Mouse (Mus musculus) erythroblast, adult 5-6 weeks (primary cell): Measurements from ENCODE around the gene Supt7l. TPM values are rescaled to one million over a fixed set of nuclear protein-coding genes. Genes with fewer than 3 reads are reported as not detected.

Source experiments
- ATAC-seq: replicated peaks from 2 replicates; pipeline ENCODE4 v1.8.0; 2016; ENCODE audit warnings: moderate number of reproducible peaks, mild to moderate bottlenecking, moderate TSS enrichment, inconsistent platforms; ENCODE audit not compliant: poor library complexity, low FRiP score, severe bottlenecking
- total RNA-seq, 2 experiments: library from RNA; stranded (forward) in 1 of 2; stranded (reverse) in 1 of 2; fragments of 150-400 nt in 1 of 2; fragments of 200-764, 138-1000 nt in 1 of 2; gene quantifications; 2 replicates each; pipeline versions ENCODE4 v1.2.3 to v1.2.4; 2015 to 2017; ENCODE audit warnings: low replicate concordance in 2 of 2

The Supt7l gene
- total RNA-seq, 2 experiments from 2014 or later = 13.3 to 20.8 TPM

- ATAC-seq = peak; percentile 100
These were observed 32.9 kb downstream of the Supt7l start, which contains the start of gene Gpn1 for GRCm38 (mm10) chr5:31494513-31495297. Gene Gpn1, plus strand, starts transcription at chr5:31494741.

- ATAC-seq = no peak
These were observed 35.6 kb downstream of the Supt7l start for GRCm38 (mm10) chr5:31492031-31492430.

DNA sequence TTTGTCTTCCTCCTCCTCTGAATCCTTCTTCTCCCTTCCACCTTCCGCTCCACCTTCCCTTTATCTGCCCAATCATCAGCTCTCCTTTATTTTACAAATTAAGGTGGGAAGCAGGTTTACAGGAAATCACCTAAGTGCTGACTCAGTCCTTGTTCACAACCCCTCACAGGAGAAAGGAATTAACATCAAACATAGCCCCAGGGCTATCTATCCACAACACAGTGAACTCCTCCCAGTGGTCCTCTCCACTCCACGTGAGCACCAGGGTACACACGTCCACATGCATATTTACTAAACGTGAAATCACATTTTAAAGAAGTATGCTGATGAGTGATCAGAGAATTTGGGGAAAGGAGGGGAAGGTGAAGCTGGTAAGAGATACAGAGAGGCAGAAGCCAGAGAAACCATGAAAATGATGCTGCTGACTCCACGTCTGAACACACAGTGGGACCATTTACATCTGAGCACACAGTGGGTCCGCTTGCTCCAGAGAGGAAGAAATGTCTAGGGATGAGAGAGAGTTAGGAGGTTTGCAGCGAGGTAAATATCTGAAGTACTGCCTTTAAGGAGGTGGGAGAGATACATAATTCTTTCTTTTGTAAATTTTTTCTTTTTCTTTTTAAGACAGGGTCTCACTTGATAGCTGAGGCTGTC is 38.4 kb downstream of the Supt7l start:
- no peak for ATAC-seq

- ATAC-seq = no peak
These were observed 39.7 kb downstream of the Supt7l start for GRCm38 (mm10) chr5:31487889-31488288.

- no peak; the same call in 1 of the 2 replicates for ATAC-seq
These were observed 42.2 kb downstream of the Supt7l start, which contains the start of gene 4930548H24Rik for GRCm38 (mm10) chr5:31485440-31485839. Gene 4930548H24Rik, plus strand, starts transcription at chr5:31485740.

GRCm38 (mm10) chr5:31480536-31480935 is 47.1 kb downstream of the Supt7l start:
- no peak for ATAC-seq

DNA sequence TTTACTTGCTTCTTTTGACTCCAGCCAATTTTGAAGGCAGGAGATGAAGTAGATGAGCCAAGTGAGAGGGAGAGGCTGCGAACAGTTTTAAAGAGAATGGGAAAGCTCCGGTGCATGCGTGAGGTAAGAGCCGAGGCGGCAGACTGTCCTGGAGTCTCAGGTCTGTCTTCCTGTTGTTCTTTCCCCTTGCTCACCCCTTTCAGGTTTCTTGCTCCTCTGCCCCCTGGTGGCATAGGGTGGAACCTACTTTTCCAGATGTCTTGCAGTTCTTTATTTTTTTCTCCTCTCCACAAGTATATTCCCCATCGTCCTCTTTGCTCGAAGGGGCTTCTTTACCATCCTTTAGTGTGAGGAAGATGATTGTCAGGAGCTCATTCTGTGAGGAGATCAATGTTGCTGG is 57.3 kb downstream of the Supt7l start:
- ATAC-seq = peak; percentile 57

GRCm38 (mm10) chr5:31469711-31470110 is 57.9 kb downstream of the Supt7l start:
- ATAC-seq = no peak

DNA sequence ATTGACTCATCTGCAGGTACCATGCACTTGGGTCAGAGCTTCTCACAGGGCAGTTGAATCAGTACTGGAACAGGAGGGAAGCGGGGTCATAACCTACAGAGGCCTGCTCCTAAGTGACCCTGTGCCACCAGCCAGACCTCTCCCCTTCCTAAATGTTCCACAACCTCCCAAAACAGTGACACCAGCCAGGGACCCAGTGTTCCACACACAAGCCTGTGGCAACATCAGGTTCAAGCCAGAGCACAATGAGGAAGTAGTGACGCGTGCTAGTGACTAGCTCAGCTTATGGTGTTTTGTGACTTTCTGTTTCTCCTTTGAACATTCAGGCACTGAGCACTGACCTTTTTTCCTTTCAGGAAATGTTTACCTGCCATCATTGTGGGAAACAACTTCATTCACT is 59.8 kb downstream of the Supt7l start:
- ATAC-seq = no peak

Other genes with a start within 250 kb of the Supt7l start
- gene Ift172, start 236.7 kb downstream of the Supt7l start, total RNA-seq (2015; ENCODE audit: low replicate concordance) = 0.58 and 3.1 TPM in 2 replicates
- 5.6 and 7.9 TPM in 2 replicates for gene Ift172, start 236.7 kb downstream of the Supt7l start, total RNA-seq (2017; ENCODE audit: low replicate concordance)
- not detected in 2 replicates for gene Fndc4, start 231.7 kb downstream of the Supt7l start, total RNA-seq (2015; ENCODE audit: low replicate concordance)
- gene Fndc4, start 231.7 kb downstream of the Supt7l start, total RNA-seq (2017; ENCODE audit: low replicate concordance) = 0.34 TPM in 1 of 2 replicates, not detected in the other
- not detected in 2 replicates for gene Gckr, start 230.4 kb downstream of the Supt7l start, total RNA-seq (2015; ENCODE audit: low replicate concordance)
- gene Gckr, start 230.4 kb downstream of the Supt7l start, total RNA-seq (2017; ENCODE audit: low replicate concordance) = not detected in 2 replicates
- gene Zfp512, start 75.4 kb downstream of the Supt7l start, total RNA-seq (2015; ENCODE audit: low replicate concordance) = 5.0 and 5.9 TPM in 2 replicates
- 13.8 and 16.1 TPM in 2 replicates for gene Zfp512, start 75.4 kb downstream of the Supt7l start, total RNA-seq (2017; ENCODE audit: low replicate concordance)
- gene 4930548H24Rik, start 42.1 kb downstream of the Supt7l start, total RNA-seq (2015; ENCODE audit: low replicate concordance) = not detected in 2 replicates
- gene 4930548H24Rik, start 42.1 kb downstream of the Supt7l start, total RNA-seq (2017; ENCODE audit: low replicate concordance) = 0.17 and 1.1 TPM in 2 replicates
- gene Gpn1, start 33.1 kb downstream of the Supt7l start, total RNA-seq (2015; ENCODE audit: low replicate concordance) = 4.0 and 6.9 TPM in 2 replicates
- 4.0 and 4.3 TPM in 2 replicates for gene Gpn1, start 33.1 kb downstream of the Supt7l start, total RNA-seq (2017; ENCODE audit: low replicate concordance)
- 27.2 and 58.6 TPM in 2 replicates for gene Slc4a1ap, start 812 bp downstream of the Supt7l start, total RNA-seq (2015; ENCODE audit: low replicate concordance)
- gene Slc4a1ap, start 812 bp downstream of the Supt7l start, total RNA-seq (2017; ENCODE audit: low replicate concordance) = 34.2 and 58.8 TPM in 2 replicates
- 101 TPM in 2 replicates for gene Mrpl33, start 69.1 kb upstream of the Supt7l start, total RNA-seq (2015; ENCODE audit: low replicate concordance)
- gene Mrpl33, start 69.1 kb upstream of the Supt7l start, total RNA-seq (2017; ENCODE audit: low replicate concordance) = 42.5 and 55.5 TPM in 2 replicates
- 9.4 TPM in 1 of 2 replicates, not detected in the other for gene Rbks, start 169.8 kb upstream of the Supt7l start, total RNA-seq (2015; ENCODE audit: low replicate concordance)
- 2.9 and 7.2 TPM in 2 replicates for gene Rbks, start 169.8 kb upstream of the Supt7l start, total RNA-seq (2017; ENCODE audit: low replicate concordance)
- 46.6 and 83.2 TPM in 2 replicates for gene Babam2, start 169.9 kb upstream of the Supt7l start, total RNA-seq (2015; ENCODE audit: low replicate concordance)
- gene Babam2, start 169.9 kb upstream of the Supt7l start, total RNA-seq (2017; ENCODE audit: low replicate concordance) = 15.5 and 15.8 TPM in 2 replicates